Mouse (Mus musculus): ENCODE data around the gene Fbxo47.
"Not testable (repeated sequence)": the region's sequence is repeated elsewhere in the genome, so short reads cannot be mapped to it uniquely, and the experiment has no call there.

Gene Fbxo47

DNA sequence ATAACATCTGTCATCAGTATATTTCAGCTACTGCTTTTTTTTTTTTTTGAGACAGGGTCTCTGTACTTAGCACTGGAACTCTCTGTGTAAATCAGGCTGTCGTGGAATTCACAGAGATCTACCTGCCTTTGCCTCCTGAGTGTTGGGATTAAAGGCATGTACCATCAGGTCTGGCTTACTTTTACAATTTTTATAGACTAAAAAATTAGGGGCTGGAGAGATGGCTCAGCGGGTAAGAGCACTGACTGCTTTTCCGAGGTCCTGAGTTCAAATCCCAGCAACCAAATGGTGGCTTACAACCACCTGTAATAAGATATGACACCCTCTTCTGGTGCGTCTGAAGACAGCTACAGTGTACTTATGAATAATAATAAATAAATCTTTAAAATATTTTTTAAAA, 3.6 kb downstream of the Fbxo47 start:
- DNase-seq (ENCODE audit: low spot score in 2 of 2): no peak

DNA sequence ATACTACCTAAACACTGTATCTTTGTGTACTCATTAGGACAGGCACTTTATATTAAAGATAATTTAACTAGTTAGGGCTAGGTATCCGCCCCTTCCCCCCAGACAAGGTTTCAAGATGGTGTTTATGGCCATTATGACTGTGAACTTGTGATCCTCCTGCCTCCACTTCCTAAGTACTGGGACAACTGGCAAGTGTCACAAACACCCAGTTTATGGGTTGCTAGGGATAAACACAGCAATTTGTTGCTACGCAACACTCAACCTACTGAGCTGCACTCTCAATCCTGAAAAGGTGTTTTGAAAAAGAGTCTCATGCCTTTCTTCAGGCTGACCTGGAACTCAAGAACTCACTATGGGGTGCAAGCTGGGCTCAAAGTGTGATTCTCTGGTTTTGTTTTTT, 6.6 kb downstream of the Fbxo47 start:
- DNase-seq (ENCODE audit: low spot score in 2 of 2): no peak

DNA sequence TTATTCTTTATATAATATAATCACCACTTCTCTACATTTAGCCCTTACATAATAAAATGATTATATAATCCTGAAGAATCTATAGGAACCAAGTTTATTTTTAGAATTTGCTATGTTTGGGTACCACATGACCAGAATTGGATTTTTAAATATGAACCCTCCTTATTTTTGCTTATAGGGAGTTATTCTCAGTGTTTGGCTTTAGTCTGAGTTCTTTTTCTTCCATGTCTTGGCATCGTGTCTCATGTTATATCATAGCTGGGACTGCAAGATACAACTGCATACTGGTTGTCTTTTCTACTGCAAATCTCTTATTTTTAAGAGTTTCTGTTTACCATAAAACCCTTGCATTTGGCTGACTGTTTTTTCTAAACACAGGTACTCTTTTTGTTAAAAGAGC, 9.6 kb downstream of the Fbxo47 start:
- DNase-seq (ENCODE audit: low spot score in 2 of 2): no peak

DNA sequence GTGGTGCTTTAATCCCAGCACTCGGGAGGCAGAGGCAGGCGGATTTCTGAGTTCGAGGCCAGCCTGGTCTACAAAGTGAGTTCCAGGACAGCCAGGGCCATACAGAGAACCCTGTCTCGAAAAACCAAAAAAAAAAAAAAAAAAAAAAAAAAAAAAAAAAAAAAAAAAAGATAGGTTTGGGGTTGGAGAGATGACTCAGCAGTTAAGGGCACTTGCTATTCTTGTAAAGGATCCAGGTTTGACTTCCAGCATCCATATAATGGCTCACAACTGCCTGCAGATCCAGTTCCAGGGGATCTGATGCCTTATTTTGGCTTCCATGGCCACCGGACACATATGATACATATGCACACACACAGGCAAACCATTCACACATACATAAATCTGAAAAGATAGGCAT, 11.6 kb downstream of the Fbxo47 start:
- DNase-seq (ENCODE audit: low spot score in 2 of 2): not testable (repeated sequence)

DNA sequence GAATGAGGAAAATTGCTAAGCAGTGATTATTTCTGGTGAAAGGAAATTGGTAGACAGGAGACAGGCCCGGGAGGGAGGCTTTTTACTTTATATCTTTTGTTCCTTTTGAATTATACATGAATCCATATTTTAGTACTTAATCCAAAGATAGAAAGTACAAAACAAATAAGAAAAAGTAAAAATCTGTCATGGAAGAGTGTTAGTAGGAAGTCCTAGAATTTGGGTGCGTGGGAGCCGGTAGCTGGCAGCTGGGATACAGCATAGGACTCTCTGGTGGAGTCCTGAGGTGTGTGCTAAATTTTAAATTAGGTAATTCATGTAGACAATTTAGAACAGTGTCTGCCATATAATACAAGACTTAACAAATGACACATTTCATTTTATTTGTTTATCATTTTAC, 16.4 kb downstream of the Fbxo47 start:
- DNase-seq (ENCODE audit: low spot score in 2 of 2): peak; percentile 39 to 49

DNA sequence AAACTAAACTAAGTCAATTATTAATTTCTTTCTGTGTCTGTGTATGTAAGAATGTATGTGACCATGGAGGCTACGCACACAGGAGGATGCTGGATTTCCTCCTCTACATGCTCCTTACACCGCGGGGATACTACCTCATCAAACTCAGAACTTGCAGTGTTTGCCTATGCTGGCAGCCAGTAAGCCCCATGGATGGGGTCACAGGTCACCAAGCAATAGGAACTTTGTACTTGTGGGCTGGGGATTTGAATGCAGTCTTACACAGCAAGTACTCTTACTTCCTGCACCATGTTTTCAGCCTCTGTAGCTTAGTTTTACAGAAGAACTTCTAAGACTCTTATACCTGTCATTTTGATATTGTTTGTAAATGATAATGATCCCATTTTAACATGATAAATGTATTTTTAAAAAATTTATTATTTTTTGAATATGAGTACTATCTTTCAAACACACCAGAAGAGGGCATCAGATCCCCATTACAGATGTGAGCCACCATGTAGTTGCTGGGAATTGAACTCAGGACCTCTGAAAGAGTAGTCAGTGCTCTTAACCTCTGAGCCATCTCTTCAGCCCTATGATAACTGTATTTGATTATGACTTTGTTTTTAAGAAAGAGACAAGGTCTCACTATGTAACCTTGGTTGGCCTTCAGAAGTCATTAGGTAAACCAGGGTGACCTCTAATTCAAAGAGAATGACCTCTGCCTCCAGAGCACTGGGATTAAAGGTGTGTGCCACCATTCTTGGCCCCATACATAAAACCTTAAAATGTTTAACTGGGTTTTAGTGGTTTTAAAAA, 17.7 kb downstream of the Fbxo47 start:
- no peak for DNase-seq (ENCODE audit: low spot score in 2 of 2)

DNA sequence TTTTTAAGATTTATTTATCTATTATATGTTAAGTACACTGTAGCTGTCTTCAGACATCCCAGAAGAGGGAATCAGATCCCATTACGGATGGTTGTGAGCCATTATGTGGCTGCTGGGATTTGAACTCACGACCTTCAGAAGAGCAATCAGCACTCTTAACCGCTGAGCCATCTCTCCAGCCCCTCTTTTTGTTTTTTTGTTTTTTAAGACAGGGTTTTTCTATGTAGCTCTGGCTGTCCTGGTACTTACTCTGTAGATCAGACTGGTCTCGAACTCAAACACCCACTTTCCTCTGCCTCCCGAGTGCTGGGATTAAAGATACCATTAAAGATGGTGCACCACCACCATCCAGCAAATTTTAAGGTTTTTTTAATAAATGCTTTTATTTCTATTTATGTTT, 18.5 kb downstream of the Fbxo47 start:
- no peak for DNase-seq (ENCODE audit: low spot score in 2 of 2)

DNA sequence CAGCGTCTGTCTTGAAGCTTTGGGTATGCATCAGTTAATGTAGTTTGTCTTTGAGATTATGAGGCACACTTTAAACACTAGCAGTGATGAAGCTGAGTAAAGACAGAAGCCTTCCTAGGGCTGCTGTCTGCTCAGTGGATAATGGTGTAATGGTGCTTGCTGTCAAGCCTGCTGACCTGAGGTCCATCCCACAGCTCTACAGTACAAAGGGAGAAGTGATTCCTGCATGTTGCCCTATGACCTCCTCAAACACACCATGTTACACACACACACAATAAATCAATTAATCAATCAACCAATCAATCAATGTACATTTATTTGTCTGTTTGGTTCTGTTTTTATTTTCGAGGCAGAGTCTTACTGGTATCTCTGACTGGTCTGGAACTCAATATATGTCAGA, 21.8 kb downstream of the Fbxo47 start:
- no peak for DNase-seq (ENCODE audit: low spot score in 2 of 2)

DNA sequence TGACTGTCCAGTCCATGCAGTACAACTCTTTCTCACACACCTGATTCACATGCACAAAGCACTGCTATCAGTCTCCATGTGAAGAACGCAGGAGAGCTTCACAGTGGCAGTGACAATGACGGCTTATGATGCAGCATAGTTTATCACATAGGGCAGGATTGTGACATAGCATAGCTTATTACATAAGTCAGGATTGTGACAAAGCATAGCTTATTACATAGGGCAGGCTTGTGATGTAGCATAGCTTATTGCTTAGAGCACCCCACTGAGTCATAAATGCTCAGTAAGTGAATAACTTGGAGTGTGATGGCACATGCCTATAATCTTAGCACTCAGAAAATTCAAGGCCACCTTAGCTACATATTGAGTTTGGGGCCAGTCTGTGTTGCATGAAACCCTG, 28.5 kb downstream of the Fbxo47 start:
- no peak for DNase-seq (ENCODE audit: low spot score in 2 of 2)

DNA sequence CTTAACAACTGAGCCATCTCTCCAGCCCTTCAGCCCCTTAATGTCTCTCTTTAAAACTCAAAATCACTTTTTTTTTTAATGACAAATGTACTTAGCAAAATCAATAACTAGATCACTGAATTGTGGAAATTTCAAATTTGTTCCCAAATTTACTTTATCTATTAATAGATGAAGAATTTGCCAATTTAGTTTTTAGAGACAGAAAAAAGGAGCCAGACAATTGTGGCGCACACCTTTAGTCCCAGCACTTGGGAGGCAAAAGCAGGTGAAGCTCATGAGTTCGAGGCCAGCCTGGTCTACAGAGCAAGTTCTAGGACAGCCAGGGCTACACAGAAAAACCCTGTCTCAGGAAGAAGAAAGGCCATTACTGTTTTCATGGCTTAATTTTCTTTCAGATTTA, 32.4 kb downstream of the Fbxo47 start:
- DNase-seq (ENCODE audit: low spot score in 2 of 2): no peak

DNA sequence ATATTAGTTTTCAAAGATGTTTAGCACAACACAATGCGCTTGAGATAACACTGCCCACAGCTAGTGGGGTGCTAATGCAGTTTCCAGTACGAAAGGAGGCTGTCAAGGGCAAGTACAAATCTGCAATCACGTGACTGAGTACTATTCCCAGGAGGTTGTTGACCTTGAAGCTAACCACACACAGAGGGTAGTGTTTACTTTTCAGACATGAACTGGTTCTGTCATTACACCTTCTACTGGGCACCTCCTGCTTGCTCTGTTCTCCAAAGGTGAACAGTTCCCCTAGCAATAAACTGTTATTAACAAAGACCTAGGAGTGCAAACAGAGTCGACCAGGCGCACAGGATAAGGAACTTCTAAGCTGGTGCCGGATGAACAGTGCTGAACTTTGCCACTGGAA, 33.6 kb downstream of the Fbxo47 start:
- no peak for DNase-seq (ENCODE audit: low spot score in 2 of 2)

DNA sequence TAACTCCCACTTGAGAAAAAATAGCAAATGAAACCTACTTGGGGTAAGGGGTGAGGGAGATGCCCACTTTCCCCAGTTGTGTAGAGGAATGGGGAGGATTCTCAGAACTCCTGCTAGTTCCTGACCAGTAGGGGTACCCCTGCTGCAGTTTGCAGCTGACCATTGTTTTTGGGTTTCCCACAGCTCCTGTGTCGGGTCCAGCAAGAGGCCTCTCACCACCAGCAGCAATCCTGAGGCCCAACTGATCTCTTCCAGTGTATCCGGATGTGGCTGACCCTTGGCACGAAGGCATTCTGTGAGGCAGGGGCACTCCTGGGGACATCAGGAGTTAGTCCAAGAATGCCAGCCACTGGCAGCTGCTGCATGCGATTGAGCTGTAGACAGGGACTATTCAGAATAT, 42.0 kb downstream of the Fbxo47 start:
- DNase-seq (ENCODE audit: low spot score in 2 of 2): peak; percentile 39 to 48

DNA sequence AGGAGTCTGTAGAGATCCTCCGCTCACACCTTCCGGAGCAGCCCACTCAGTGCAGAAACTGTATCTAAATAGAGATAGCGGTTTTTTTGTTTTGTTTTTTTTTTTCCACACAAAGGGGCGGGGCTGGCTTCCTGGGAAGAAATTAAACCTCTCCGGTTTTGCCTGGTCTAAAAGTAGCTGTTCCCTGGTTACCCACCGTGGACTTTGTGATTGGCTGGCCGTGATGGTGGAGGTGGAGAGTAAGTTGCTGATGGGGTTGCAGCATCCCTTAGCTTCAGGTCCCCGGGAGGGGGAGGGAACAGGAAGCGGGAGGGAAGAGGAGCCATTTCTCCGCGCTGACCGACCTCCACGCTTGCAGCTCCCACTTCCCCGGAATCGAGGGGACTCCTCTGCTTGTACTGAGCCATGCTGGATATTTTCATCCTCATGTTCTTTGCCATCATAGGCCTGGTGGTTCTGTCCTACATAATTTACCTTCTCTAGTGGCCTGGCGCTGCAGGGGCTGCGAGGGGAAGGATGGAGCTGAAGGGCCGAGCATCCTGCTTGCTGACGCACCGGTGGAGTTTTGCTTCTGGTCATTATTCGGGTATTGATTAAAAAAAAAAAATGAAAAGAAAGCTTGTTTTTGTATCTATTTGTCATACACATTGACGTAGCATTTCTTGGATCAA, 42.8 kb downstream of the Fbxo47 start:
- peak; percentile 92 to 95 for DNase-seq (ENCODE audit: low spot score in 2 of 2)

DNA sequence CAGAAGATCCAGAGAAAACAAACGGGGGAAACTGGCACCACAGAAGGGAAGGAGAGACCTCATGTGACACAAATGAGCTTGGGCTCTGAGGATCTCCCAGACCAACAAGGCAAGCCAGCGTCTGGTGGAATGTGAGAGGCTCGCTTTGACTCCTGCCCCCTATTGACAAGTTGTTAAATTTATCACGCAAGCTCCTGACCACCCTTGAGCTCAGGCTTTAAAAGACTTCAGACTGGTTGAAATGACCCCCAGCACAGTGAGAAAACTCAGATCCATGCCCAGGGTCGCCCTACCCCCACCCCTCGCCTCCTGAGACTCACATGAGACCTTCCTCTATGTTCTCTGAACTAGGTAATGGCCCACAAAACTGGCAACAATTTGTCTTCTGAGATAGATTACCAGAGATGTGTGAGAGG, 43.4 kb downstream of the Fbxo47 start, which contains the start of gene B230217C12Rik:
Gene B230217C12Rik (plus strand): TSS at position 242 of the 416 bp plus-strand sequence.
- DNase-seq (ENCODE audit: low spot score in 2 of 2): peak in 1 of 2 experiments; percentile 59

DNA sequence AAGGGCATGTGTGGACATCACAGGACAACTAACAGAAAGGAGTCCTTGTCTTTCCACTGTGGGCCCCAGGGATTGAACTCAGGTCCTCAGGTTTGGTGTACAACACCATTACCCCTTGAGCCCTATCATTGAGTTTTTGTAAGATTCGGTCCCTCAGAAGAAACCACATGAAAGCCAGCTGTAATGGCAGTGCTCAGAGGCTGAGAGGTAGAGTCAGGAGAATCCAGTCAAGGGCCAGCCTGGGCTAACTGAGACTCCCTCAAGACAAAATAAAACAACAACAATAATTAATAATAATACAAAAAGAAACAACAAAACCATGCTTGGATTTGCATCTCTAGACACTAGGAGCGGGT, 43.8 kb downstream of the Fbxo47 start:
- DNase-seq (ENCODE audit: low spot score in 2 of 2): no peak

DNA sequence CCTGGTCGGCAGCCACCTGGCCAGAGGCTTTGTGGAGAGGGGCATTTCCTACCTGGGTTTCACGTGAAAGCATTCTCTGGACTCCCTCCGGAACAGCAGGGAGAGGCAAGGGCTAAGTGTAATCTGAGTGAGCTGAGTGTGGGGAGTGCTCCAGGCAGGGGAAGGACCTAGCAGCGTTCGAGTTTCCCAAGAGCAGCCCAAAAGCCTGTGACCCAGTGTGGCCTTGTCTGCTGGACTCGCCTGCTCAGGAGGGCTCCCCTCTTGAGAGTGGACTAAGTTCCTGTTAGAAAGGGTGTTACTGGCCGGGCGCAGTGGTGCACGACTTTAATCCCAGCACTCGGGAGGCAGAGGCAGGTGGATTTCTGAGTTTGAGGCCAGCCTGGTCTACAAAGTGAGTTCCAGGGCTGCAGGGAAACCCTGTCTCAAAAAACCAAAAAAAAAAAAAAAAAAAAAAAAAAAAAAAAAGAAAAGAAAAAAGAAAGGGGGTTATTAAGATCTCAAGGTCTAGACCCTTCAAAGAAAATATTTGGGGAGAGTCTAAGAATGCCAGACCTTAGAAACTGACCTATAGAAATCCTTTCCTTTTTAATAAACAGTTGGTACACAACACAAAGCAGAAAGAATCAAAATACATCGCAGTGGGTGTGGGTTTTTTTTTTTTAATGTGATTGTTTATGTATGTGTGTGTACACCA, 44.4 kb downstream of the Fbxo47 start:
- no peak for DNase-seq (ENCODE audit: low spot score in 2 of 2)

DNA sequence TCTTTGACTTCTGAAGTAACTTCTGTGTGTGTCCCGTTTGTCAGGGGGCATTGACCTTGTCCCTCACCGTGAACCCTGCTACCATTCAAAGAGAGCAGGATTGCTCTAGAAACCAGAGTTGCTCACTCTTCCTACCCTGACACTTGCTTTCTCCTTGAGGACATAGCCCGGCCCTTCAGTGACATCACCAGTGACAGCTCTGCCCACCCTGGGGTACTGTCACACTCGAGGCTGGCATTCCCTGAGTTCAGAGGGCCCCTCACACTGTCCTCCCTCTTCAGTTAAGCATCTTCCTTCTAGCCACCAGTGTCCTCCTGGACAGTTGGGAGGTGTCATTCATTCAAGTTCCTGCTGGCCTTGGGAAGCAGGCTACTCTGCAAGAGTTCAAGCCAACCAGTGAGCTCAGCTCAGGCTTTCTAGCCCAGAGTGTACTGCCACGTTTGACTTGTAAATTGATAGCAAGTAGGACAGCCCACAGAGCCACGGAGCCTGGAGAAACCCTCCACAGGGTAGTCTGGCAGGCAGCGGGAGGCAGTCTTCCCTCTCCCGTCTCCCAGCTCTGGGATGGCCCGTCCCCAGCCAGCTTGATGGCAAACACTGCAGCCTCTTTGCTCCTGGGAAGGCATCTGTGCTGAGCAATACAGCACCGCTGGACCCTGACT, 45.0 kb downstream of the Fbxo47 start:
- no peak for DNase-seq (ENCODE audit: low spot score in 2 of 2)

DNA sequence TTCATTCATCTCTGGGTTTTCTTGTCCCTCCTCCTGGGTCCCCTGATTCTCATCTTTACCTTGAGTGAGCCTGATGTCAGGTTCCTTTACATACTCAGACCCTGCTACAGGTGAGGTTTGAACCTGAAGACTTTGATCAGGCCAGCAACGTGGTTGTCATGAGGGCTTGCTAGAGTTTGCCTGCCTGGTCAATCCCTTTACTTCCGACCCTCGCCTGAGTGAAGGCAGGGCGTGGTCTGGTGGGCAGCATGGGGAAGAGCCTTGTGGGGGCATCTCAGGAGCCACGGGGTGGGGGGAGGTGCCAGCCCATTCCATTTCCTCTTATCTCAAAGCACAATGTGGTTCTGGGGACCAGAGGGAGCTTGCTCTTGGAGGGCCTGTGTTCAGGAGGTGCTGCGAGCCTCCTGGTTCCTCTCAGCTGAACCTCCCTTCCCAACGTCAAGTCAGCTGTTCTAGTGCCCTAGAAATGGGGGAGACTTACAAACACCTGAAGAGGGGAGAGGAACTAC, 46.3 kb downstream of the Fbxo47 start:
- no peak for DNase-seq (ENCODE audit: low spot score in 2 of 2)

DNA sequence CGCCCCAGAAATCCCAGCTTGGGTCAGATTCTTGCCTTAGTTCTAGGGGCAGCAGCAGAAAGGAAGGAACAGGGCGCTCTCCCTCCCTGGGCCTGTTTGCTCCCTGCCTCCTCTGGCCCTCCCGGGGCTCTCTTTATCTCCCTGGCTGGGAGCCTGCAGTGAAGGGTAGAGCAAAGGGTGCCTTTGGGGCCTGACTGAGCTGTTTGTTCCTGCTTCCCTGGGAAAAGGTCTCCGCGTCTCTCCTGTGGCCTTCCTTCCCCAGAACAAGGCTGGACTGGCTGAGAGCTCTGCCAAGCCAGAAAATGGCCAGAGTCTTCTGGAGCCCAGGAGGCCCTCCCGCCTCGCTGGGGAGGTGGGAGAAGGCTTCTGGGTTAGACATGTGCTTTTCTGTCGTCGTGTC, 46.9 kb downstream of the Fbxo47 start:
- DNase-seq (ENCODE audit: low spot score in 2 of 2): not testable (repeated sequence)

DNA sequence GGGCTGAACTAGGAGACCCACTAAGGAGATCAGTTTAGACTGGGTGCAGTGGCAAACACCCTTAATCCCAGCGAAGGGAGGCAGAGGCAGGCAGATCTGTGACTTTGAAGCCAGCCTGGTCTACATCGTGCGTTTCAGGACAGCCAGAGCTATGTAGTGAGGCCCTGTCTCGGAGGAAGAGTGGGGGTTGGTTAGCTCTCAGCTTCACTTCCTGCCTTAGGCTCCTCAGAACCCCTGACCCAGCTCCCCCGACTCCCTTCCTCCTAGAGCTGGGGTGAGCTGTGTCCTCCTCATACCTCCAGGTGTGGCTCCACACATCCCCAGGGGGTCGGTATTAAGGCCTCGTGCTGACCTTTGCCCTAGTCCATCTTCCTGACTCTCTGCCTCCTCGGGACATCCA, 47.4 kb downstream of the Fbxo47 start:
- no peak for DNase-seq (ENCODE audit: low spot score in 2 of 2)

DNA sequence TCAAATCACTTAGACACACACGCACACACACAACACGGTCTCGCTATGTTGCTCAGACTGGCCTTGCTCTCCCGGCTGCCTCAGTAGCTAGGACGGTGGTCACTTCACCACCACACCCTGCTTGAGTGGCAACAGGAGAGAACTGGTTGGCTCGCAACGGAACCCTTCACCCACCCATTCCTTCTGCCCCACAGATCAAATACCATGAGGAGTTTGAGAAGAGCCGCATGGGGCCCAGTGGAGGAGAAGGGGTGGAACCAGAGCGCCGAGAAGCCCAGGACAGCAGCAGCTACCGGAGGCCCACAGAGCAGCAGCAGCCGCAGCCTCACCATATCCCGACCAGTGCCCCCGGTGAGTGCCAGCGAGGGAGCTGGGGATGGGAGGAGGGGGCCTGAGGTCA, 50.6 kb downstream of the Fbxo47 start:
- no peak for DNase-seq (ENCODE audit: low spot score in 2 of 2)

DNA sequence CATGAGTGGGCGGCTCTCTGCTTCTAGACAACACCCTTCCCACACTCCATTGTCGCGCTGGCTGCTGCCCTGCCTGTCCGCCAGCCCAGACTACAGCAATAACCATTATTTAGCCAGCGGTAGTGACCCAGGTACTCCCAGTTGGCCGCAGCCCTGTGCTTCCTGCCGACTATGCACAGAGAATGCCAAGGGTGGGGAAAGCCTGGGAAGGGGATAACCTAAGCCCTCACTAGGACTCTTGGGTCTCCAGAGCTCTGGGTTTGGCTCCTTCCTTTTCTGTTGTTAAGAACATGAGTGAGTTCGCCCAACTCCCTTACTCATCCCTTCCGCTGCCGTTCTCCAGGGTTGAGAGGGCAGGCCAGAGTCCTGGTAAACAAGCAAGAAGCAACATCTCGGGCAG, 52.0 kb downstream of the Fbxo47 start:
- no peak for DNase-seq (ENCODE audit: low spot score in 2 of 2)
